Mouse (Mus musculus): ENCODE measurements at regions not wholly inside any gene's neighbourhood (a gene's known extent, or its start where the extent isn't known, plus 50 kb on each side); places are given as distances from the start of the nearest gene placed in this dataset.

DNA sequence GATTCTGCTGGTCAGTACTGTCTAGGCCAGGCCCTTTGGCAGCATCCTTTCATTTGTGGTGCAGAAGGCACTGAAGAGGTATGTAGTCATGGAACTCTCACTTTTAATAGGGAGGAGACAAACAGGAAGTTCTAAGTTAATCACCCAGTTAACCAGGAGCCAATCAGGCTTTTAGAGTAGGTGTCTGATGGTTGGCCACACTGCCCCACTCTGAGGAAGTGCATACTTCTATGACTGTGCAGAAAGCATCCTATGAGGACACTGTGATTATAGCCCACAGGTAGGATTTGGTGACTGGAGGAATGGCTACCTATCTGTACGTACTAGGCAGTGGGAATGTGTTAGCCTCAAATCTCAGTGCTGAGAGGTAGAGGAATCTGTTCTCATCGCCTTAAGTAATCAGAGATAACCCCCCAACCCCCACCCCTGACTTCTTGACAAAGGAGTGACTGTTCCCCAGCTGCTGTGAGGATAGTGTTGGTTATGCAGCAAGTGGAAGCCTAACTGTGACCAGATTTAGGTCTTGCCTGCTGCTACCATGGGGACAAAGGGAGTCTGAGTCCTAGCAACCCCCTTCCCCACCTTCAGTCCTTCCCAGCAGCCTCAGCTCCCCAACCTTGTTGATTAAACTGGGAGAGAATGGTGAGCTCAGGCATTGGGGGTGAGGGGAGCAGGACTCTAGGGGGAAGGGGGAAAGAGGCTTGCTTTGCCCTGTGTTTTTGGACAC is 103.3 kb upstream of the Rapgef5 start:
- no peak for TF ChIP-seq CTCF (IDR thresholded peaks at IDR 0.05; ENCODE audit: control insufficient read depth, insufficient read depth, insufficient replicate concordance, low read depth, low read length)
- no peak for TF ChIP-seq POLR2A (IDR thresholded peaks at IDR 0.05; ENCODE audit: control insufficient read depth, low read depth, low read length)
